Mouse (Mus musculus) central nervous system, embryonic 18 days (tissue): Measurements from ENCODE around the gene Mtx1. TPM values are rescaled to one million over a fixed set of nuclear protein-coding genes. Genes with fewer than 3 reads are reported as not detected.

Experiments
- polyA plus RNA-seq: library from polyadenylated mRNA; depleted of rRNA; stranded (reverse); fragments of >200 nt; gene quantifications from 2 replicates; pipeline ENCODE4 v1.2.3, GENCODE M21; 2012; rRNA removed

Mtx1 gene
- 145 and 148 TPM in 2 replicates for polyA plus RNA-seq

GRCm38 (mm10) chr3:89226900-89227299 is at the start of gene Mtx1:
Gene Mtx1, minus strand, starts transcription at chr3:89227088.

GRCm38 (mm10) chr3:89270051-89270755 is 43.3 kb upstream of the Mtx1 start, which contains the start of gene Slc50a1:
Gene Slc50a1, minus strand, starts transcription at chr3:89270570.

DNA sequence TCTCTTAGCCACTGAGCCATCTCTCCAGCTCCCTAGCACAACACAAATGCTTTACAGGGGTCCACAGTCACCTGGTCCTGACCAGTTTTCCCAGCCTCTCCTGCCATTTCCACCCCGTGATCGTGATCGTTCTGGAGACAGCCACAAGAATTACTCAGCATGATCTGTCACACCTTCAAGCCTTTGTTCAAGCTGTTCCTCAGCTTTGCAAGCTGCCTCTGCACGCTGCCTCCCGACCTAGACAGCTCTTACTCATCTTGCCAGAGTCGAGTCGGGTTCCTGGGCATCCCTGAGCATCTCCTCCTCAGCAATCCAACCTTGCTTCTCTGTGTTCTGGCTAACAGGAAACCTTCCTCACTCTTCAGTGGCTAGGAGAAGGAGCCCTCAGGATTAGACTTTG is 32.2 kb upstream of the Mtx1 start, which contains the start of gene Dpm3:
Gene Dpm3 (plus strand): TSS at position 283 of the 400 bp plus-strand sequence.

GRCm38 (mm10) chr3:89246261-89247100 is 19.6 kb upstream of the Mtx1 start, which contains the start of gene Trim46:
Gene Trim46, minus strand, starts transcription at chr3:89246309.

DNA sequence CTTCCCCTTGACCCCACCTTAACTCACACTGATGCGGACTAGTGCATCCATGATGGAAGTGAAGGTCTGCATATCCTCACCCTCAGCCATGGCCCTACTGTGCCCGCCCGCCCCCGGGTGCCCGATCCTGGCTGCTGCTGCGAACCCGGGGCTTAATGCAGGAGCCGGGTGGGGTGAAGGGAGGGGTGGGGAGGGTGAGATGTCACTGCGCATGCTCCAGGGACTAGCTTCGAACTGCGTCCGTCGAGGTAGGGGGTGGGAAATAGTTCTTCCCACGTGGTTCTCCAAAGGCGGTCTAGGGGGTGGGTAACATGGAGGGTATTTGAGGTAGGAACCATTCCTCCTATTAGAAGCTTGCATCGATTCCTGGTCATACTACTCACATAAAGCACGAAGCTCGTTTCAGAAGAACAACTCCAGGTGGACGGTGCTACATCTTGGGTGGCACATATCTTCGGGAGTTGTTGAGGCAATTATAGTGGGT is 18.8 kb upstream of the Mtx1 start, which contains the start of gene Krtcap2:
Gene Krtcap2 (plus strand): TSS at position 279 of the 484 bp plus-strand sequence.

DNA sequence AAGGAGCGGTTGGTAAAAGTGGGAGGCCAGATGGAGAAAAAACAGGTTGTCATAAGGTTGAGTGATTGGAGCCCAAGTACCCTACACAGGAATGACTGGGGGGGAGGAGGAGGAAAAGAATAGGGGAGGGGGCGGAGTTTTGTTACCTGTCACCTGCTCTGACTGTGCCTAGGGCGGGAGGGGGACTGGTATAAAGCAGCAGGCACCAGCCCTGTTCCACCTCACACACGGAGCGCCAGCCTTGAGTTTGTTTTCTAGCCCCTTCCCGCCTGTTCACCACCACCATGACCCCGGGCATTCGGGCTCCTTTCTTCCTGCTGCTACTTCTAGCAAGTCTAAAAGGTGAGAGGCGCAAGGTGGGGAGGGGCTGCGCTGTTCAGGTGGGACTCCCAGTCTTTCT is 1.9 kb upstream of the Mtx1 start, which contains the start of gene Muc1:
Gene Muc1 (plus strand): TSS at position 222 of the 400 bp plus-strand sequence.

DNA sequence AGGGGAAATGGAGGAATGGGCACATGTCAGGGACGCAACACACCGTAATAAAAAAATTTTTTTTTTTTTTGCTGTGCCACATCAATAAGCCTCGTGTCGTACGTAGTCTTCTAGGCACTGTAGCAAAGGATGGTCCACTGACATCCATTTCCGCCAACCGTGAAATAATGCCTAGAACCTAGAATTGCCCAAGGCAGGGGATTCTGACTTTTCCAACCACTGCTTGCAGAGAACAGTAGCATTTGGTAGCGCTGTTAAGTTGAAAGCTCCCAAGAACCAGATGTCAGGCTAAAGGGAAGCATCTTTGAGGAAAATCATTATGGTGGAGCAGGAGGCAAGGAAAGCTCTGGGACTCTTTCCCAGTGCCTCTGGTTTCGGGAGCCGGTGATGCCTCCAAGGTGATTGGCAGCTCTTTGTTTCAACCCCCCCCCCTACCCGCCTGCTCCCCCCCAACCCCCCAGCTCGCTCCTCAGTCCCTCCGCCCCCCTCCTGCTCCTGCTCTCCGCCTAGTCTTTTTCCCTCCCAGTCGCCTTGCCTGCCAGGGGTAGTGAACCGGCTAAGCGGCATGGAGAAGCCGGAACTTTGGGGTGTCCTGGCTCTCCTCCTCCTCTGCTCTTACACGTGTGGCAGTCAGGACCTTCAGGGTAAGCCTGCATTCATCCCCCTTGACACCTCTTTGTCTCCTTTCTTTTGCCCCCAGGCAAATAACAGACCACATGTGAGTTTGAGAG is 12.0 kb downstream of the Mtx1 start, which contains the start of gene Thbs3:
Gene Thbs3 (plus strand): TSS at position 500 of the 731 bp plus-strand sequence.

GRCm38 (mm10) chr3:89202253-89203141 is 24.4 kb downstream of the Mtx1 start, which contains the start of gene Gba:
Gene Gba, plus strand, starts transcription at chr3:89202928.

GRCm38 (mm10) chr3:89183058-89183958 is 43.6 kb downstream of the Mtx1 start, which contains the start of gene Fam189b:
Gene Fam189b, plus strand, starts transcription at chr3:89183143.

GRCm38 (mm10) chr3:89177242-89178106 is 49.4 kb downstream of the Mtx1 start, which contains the start of gene Scamp3:
Gene Scamp3, plus strand, starts transcription at chr3:89177473.

GRCm38 (mm10) chr3:89164506-89165267 is 62.2 kb downstream of the Mtx1 start, which contains the start of gene Clk2:
Gene Clk2, plus strand, starts transcription at chr3:89164795.

DNA sequence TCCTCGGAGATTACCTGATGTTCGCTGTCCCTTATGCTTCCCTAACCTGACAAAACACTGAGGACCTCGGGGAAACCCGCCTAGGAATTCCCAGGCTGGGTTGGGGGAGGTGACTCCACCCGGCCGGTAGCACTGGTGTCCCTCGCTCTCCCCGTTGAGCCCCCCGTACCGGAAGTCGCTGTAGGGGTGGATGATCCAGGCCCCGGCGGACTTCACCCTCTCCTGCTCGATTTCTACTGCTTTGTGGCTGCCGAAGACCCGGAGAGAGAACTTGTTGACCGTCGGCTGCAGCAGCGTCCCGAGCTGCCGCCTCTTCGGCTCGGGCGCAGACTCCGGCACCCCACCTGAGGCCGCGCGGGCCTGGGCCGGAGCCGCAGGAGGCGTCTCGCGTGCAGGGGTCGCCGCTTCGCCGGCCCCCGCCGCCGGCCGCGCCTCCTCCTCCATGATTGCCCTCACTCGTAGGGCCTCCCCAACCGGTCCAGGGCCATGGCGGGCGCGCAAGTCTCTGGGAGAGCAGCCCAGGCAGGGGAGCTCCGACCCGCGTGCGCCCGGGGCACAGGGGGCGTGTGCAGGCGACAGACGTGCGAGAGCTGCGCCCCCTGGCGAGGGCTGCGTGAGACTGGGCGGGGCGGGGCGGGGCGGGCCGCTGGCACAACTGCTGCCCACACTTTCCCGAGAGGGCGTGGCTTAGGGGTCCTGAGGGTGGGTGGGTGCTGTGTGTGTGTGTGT is 67.1 kb downstream of the Mtx1 start, which contains the start of gene Hcn3:
Gene Hcn3 (minus strand): TSS at position 581 of the 729 bp plus-strand sequence.

Other genes with a start within 250 kb of the Mtx1 start
- 138 and 142 TPM in 2 replicates for gene Rusc1, start 133.8 kb downstream of the Mtx1 start, polyA plus RNA-seq
- gene Gm43738, start 126.0 kb downstream of the Mtx1 start, polyA plus RNA-seq, result 0.07 TPM in 1 of 2 replicates, not detected in the other
- gene Fdps, start 125.1 kb downstream of the Mtx1 start, polyA plus RNA-seq, result 301 and 321 TPM in 2 replicates
- 0.15 and 0.17 TPM in 2 replicates for gene Pklr, start 90.9 kb downstream of the Mtx1 start, polyA plus RNA-seq
- 66.1 and 76.8 TPM in 2 replicates for gene Hcn3, start 66.9 kb downstream of the Mtx1 start, polyA plus RNA-seq
- gene Clk2, start 62.3 kb downstream of the Mtx1 start, polyA plus RNA-seq, result 79.8 and 84.1 TPM in 2 replicates
- gene Scamp3, start 49.6 kb downstream of the Mtx1 start, polyA plus RNA-seq, result 116 and 120 TPM in 2 replicates
- 67.2 and 68.9 TPM in 2 replicates for gene Fam189b, start 43.9 kb downstream of the Mtx1 start, polyA plus RNA-seq
- gene Gba, start 24.2 kb downstream of the Mtx1 start, polyA plus RNA-seq, result 49.4 and 52.2 TPM in 2 replicates
- 223 and 225 TPM in 2 replicates for gene Thbs3, start 11.9 kb downstream of the Mtx1 start, polyA plus RNA-seq
- gene Muc1, start 2.0 kb upstream of the Mtx1 start, polyA plus RNA-seq, result 4.5 and 5.8 TPM in 2 replicates
- gene Krtcap2, start 18.9 kb upstream of the Mtx1 start, polyA plus RNA-seq, result 101 TPM in 2 replicates
- gene Trim46, start 19.2 kb upstream of the Mtx1 start, polyA plus RNA-seq, result 113 and 137 TPM in 2 replicates
- gene Dpm3, start 32.3 kb upstream of the Mtx1 start, polyA plus RNA-seq, result 140 and 171 TPM in 2 replicates
- 53.7 and 53.8 TPM in 2 replicates for gene Slc50a1, start 43.5 kb upstream of the Mtx1 start, polyA plus RNA-seq
- gene Efna1, start 54.1 kb upstream of the Mtx1 start, polyA plus RNA-seq, result 7.8 and 8.6 TPM in 2 replicates
- gene Efna3, start 95.9 kb upstream of the Mtx1 start, polyA plus RNA-seq, result 94.2 and 96.9 TPM in 2 replicates
- gene Efna4, start 110.9 kb upstream of the Mtx1 start, polyA plus RNA-seq, result 12.3 and 13.4 TPM in 2 replicates
- 103 and 104 TPM in 2 replicates for gene Adam15, start 122.9 kb upstream of the Mtx1 start, polyA plus RNA-seq
- gene Dcst2, start 134.9 kb upstream of the Mtx1 start, polyA plus RNA-seq, result 0.28 and 0.30 TPM in 2 replicates
- 0.07 and 0.17 TPM in 2 replicates for gene Dcst1, start 138.2 kb upstream of the Mtx1 start, polyA plus RNA-seq
- gene Zbtb7b, start 167.7 kb upstream of the Mtx1 start, polyA plus RNA-seq, result 3.4 and 3.7 TPM in 2 replicates
- gene Lenep, start 175.7 kb upstream of the Mtx1 start, polyA plus RNA-seq, result 3.1 and 3.7 TPM in 2 replicates
- gene Flad1, start 184.8 kb upstream of the Mtx1 start, polyA plus RNA-seq, result 40.6 and 41.9 TPM in 2 replicates
- gene Cks1b, start 191.3 kb upstream of the Mtx1 start, polyA plus RNA-seq, result 57.5 and 61.0 TPM in 2 replicates
- gene Shc1, start 191.4 kb upstream of the Mtx1 start, polyA plus RNA-seq, result 19.4 and 22.6 TPM in 2 replicates
- gene Pygo2, start 203.1 kb upstream of the Mtx1 start, polyA plus RNA-seq, result 65.5 and 66.0 TPM in 2 replicates
- 10.4 and 13.0 TPM in 2 replicates for gene Pbxip1, start 209.6 kb upstream of the Mtx1 start, polyA plus RNA-seq
- gene Pmvk, start 227.5 kb upstream of the Mtx1 start, polyA plus RNA-seq, result 110 and 117 TPM in 2 replicates